Mouse (Mus musculus): ENCODE results near the gene Pld1. TPM values are rescaled to one million over a fixed set of nuclear protein-coding genes. Genes with fewer than 3 reads are reported as not detected.

Pld1 gene
- total and polyA plus RNA-seq, 2 experiments from 2014 or later, result 5.0 to 6.7 TPM

GRCm38 (mm10) chr3:28142121-28142520 lies 203.6 kb downstream of the Pld1 start:
- H3K27me3 ChIP-seq (ENCODE audit: insufficient read depth, low read length), result no peaks in the 10 kb centered on the region
- H3K4me1 ChIP-seq (ENCODE audit: insufficient read depth, low read length), result no peaks in the 10 kb centered on the region
- no peaks in the 10 kb centered on the region for H3K9me3 ChIP-seq (ENCODE audit: low read length)
- 81% methylated on average over 2 of the region's 2 CpGs for WGBS
- DNase-seq (ENCODE audit: low spot score) (no peak), ATAC-seq (ENCODE audit: low FRiP score) (no peak)
- no peak overlapping the region for H3K27ac ChIP-seq (ENCODE audit: low read depth, low read length)
- no peak for TF ChIP-seq CTCF (IDR thresholded peaks at IDR 0.05)
- no peak overlapping the region for H3K9ac ChIP-seq (replicated peaks; ENCODE audit: low read length, poor library complexity, severe bottlenecking)
- H3K36me3 ChIP-seq (ENCODE audit: insufficient read depth, low read length), result no peaks in the 10 kb centered on the region
- no peak overlapping the region for H3K4me2 ChIP-seq (ENCODE audit: low read depth, low read length, poor library complexity, severe bottlenecking)
- no peak overlapping the region for H3K4me3 ChIP-seq (ENCODE audit: low read depth, low read length)

- Histone ChIP-seq H3K36me3 (ENCODE audit: insufficient read depth, low read length) (no peaks in the 10 kb centered on the region), H3K4me2 (ENCODE audit: low read depth, low read length, poor library complexity, severe bottlenecking) (no peak overlapping the region), H3K9me3 (ENCODE audit: low read length) (no peaks in the 10 kb centered on the region), H3K9ac (replicated peaks; ENCODE audit: low read length, poor library complexity, severe bottlenecking) (no peak overlapping the region), H3K27ac (ENCODE audit: low read depth, low read length) (no peak overlapping the region), H3K4me1 (ENCODE audit: insufficient read depth, low read length) (no peaks in the 10 kb centered on the region), H3K27me3 (ENCODE audit: insufficient read depth, low read length) (no peaks in the 10 kb centered on the region), H3K4me3 (ENCODE audit: low read depth, low read length) (no peak overlapping the region)
- no peak for TF ChIP-seq CTCF (IDR thresholded peaks at IDR 0.05)
- peak; percentile 26 for DNase-seq (ENCODE audit: low spot score)
- ATAC-seq (ENCODE audit: low FRiP score), result no peak
Observed at GRCm38 (mm10) chr3:28144676-28145075, 206.2 kb downstream of the Pld1 start.

GRCm38 (mm10) chr3:28145461-28145860 lies 207.0 kb downstream of the Pld1 start:
- Histone ChIP-seq H3K27me3 (ENCODE audit: insufficient read depth, low read length) (no peaks in the 10 kb centered on the region), H3K9me3 (ENCODE audit: low read length) (no peaks in the 10 kb centered on the region), H3K36me3 (ENCODE audit: insufficient read depth, low read length) (no peaks in the 10 kb centered on the region), H3K4me3 (ENCODE audit: low read depth, low read length) (no peak overlapping the region), H3K9ac (replicated peaks; ENCODE audit: low read length, poor library complexity, severe bottlenecking) (no peak overlapping the region), H3K4me1 (ENCODE audit: insufficient read depth, low read length) (no peaks in the 10 kb centered on the region), H3K4me2 (ENCODE audit: low read depth, low read length, poor library complexity, severe bottlenecking) (no peak overlapping the region), H3K27ac (ENCODE audit: low read depth, low read length) (no peak overlapping the region)
- ATAC-seq (ENCODE audit: low FRiP score), result no peak
- DNase-seq (ENCODE audit: low spot score), result no peak
- 87% methylated on average over 3 of the region's 3 CpGs for WGBS
- no peak for TF ChIP-seq CTCF (IDR thresholded peaks at IDR 0.05)

- no peaks in the 10 kb centered on the region for H3K9me3 ChIP-seq (ENCODE audit: low read length)
- H3K27me3 ChIP-seq (ENCODE audit: insufficient read depth, low read length), result no peaks in the 10 kb centered on the region
- no peak overlapping the region for H3K4me2 ChIP-seq (ENCODE audit: low read depth, low read length, poor library complexity, severe bottlenecking)
- no peaks in the 10 kb centered on the region for H3K4me1 ChIP-seq (ENCODE audit: insufficient read depth, low read length)
- H3K9ac ChIP-seq (replicated peaks; ENCODE audit: low read length, poor library complexity, severe bottlenecking), result no peak overlapping the region
- H3K36me3 ChIP-seq (ENCODE audit: insufficient read depth, low read length), result no peaks in the 10 kb centered on the region
- H3K27ac ChIP-seq (ENCODE audit: low read depth, low read length), result no peak overlapping the region
- ATAC-seq (ENCODE audit: low FRiP score) (no peak), DNase-seq (ENCODE audit: low spot score) (no peak)
- H3K4me3 ChIP-seq (ENCODE audit: low read depth, low read length), result no peak overlapping the region
- 90% methylated on average over 2 of the region's 2 CpGs for WGBS
- no peak for TF ChIP-seq CTCF (IDR thresholded peaks at IDR 0.05)
Observed at GRCm38 (mm10) chr3:28149656-28150256, 211.3 kb downstream of the Pld1 start.

- no peaks in the 10 kb centered on the region for H3K27me3 ChIP-seq (ENCODE audit: insufficient read depth, low read length)
- no peak overlapping the region for H3K4me3 ChIP-seq (ENCODE audit: low read depth, low read length)
- H3K4me2 ChIP-seq (ENCODE audit: low read depth, low read length, poor library complexity, severe bottlenecking), result no peak overlapping the region
- TF ChIP-seq CTCF (IDR thresholded peaks at IDR 0.05), result no peak
- H3K36me3 ChIP-seq (ENCODE audit: insufficient read depth, low read length), result no peaks in the 10 kb centered on the region
- DNase-seq (ENCODE audit: low spot score), result no peak
- no peaks in the 10 kb centered on the region for H3K4me1 ChIP-seq (ENCODE audit: insufficient read depth, low read length)
- H3K9me3 ChIP-seq (ENCODE audit: low read length), result no peaks in the 10 kb centered on the region
- 83% methylated on average over 2 of the region's 2 CpGs for WGBS
- H3K9ac ChIP-seq (replicated peaks; ENCODE audit: low read length, poor library complexity, severe bottlenecking), result no peak overlapping the region
- H3K27ac ChIP-seq (ENCODE audit: low read depth, low read length), result no peak overlapping the region
- no peak for ATAC-seq (ENCODE audit: low FRiP score)
Observed at GRCm38 (mm10) chr3:28158006-28158405, 219.5 kb downstream of the Pld1 start.

GRCm38 (mm10) chr3:28158916-28159315 lies 220.4 kb downstream of the Pld1 start:
- H3K27ac ChIP-seq (ENCODE audit: low read depth, low read length), result no peak overlapping the region
- no peaks in the 10 kb centered on the region for H3K4me1 ChIP-seq (ENCODE audit: insufficient read depth, low read length)
- H3K4me3 ChIP-seq (ENCODE audit: low read depth, low read length), result no peak overlapping the region
- no peaks in the 10 kb centered on the region for H3K27me3 ChIP-seq (ENCODE audit: insufficient read depth, low read length)
- H3K9ac ChIP-seq (replicated peaks; ENCODE audit: low read length, poor library complexity, severe bottlenecking), result no peak overlapping the region
- ATAC-seq (ENCODE audit: low FRiP score) (no peak), DNase-seq (ENCODE audit: low spot score) (no peak)
- H3K9me3 ChIP-seq (ENCODE audit: low read length), result no peaks in the 10 kb centered on the region
- WGBS, result 98% methylated on average over 3 of the region's 3 CpGs
- TF ChIP-seq CTCF (IDR thresholded peaks at IDR 0.05), result no peak
- no peak overlapping the region for H3K4me2 ChIP-seq (ENCODE audit: low read depth, low read length, poor library complexity, severe bottlenecking)
- no peaks in the 10 kb centered on the region for H3K36me3 ChIP-seq (ENCODE audit: insufficient read depth, low read length)

All from midbrain, postnatal 0 days (tissue).